Mouse (Mus musculus) left cerebral cortex, postnatal 14 days (tissue): Measurements from ENCODE around the gene Exoc6. TPM values are rescaled to one million over a fixed set of nuclear protein-coding genes. Genes with fewer than 3 reads are reported as not detected.
A peak's percentile ranks its signal among the peaks of the same experiment; 100 is the strongest.
"Not testable (repeated sequence)": the region's sequence is repeated elsewhere in the genome, so short reads cannot be mapped to it uniquely, and the experiment has no call there.

Source experiments
- DNase-seq, 2 experiments: peaks; one replicate each; pipeline ENCODE4 v3.0.0; 2021 to 2022; ENCODE audit warnings: low spot score in 2 of 2, mixed read lengths in 1 of 2
- intact Hi-C: fragments of 180-260 bp; cut with DNase I; formaldehyde crosslinking; loops from one replicate; pipeline ENCODE4 v1.15.1; 2025
- long read RNA-seq, 2 experiments: library from polyadenylated mRNA; stranded (forward); transcript quantifications; one replicate each; pipeline ENCODE4 v2.0.0; 2021
- total RNA-seq, 2 experiments: library from RNA; stranded (reverse); gene quantifications; 2 replicates each; pipeline ENCODE4 v1.2.3; 2021

Gene Exoc6
- total RNA-seq: 10 to 100 TPM; 44.8 to 48.8 TPM
- long read RNA-seq, experiment 1, transcript Exoc6-201 (22 exons, 3,543 nt): major isoform, 76 of 89 reads
- long read RNA-seq, experiment 1, partial matches to known transcripts: 5 of 89 reads
- long read RNA-seq, experiment 1, other reads (novel, unspliced or antisense): 8 of 89 reads
- long read RNA-seq, experiment 2, transcript Exoc6-201 (22 exons, 3,543 nt): major isoform, 63 of 78 reads
- long read RNA-seq, experiment 2, partial matches to known transcripts: 5 of 78 reads
- long read RNA-seq, experiment 2, other reads (novel, unspliced or antisense): 10 of 78 reads

- peak; percentile 55 to 78 for DNase-seq
- intact Hi-C loops: no loop called here
Measured at GRCm38 (mm10) chr19:37550101-37551039, at the start of gene Exoc6. TSS of gene Exoc6 (plus strand) at chr19:37550418.

GRCm38 (mm10) chr19:37502996-37503395, 47.2 kb upstream of the Exoc6 start:
- intact Hi-C loops: no loop called here
- DNase-seq: no peak

- intact Hi-C loops: no loop called here
- no peak for DNase-seq
Measured at GRCm38 (mm10) chr19:37506066-37506465, 44.2 kb upstream of the Exoc6 start.

- intact Hi-C loops: no loop called here
- no peak for DNase-seq
Measured at GRCm38 (mm10) chr19:37506614-37507013, 43.6 kb upstream of the Exoc6 start.

- intact Hi-C loops: no loop called here
Measured at GRCm38 (mm10) chr19:37509725-37510124, 40.5 kb upstream of the Exoc6 start.

DNA sequence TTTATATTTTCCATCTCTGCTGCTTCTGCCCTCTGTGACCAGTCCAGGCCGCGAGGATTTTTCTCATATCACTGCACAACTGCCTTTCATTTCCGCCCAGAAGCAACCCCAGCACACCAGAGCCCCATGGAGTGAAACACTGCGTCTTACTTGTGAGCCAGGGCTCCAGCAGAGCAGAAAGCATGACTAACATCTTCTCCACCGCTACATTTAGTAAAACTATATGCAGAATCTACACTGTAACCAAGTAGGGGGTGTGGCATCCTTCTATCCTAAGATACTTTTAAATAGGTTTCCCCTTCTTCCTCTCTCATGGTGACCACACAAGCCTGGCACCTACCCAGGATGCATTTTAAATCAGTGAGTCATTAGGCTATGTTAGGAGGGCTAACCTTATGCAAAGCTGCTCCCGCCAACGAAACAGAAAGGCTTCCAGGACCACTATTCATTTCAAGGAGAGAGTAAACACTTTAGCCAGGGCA, 35.4 kb upstream of the Exoc6 start:
- intact Hi-C loops: no loop called here
- DNase-seq: no peak

More at GRCm38 (mm10) chr19:37509725-37510124, 40.5 kb upstream of the Exoc6 start:
- peak; percentile 79 to 81 for DNase-seq

GRCm38 (mm10) chr19:37517419-37517818, 32.8 kb upstream of the Exoc6 start:
- intact Hi-C loops: no loop called here
- DNase-seq: no peak

DNA sequence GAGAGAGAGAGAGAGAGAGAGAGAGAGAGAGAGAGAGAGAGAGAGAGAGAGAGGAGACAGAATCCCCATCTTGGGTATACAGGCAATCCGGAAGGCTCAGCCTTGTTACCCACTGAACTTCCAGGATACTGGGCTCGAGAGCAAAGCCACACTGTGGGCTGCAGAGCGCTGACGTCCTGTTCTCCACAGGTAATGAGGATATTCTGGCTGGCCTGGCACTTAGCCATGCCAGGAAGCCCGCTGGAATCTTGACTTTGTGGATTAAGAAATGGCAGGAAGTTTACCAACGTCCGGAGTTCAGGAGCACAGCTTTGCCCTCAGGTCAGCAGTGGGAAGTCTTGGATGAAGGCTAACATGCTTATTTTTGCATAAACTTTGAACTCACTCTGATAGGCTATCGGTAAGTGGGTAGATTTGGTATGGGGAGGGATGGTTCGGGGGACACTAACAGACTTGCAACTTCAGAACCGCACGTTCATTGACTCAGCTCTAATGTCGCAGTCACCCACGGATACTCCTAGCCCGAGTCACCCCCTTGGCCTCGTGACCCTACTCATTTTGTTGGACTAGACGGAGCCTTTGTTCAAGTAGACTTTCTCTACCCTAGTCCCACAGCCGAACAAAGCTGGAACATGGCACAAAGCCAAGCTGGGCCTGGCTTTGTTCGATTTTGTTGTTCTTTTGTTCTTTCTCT, 29.3 kb upstream of the Exoc6 start:
- intact Hi-C loops: no loop called here
- DNase-seq: no peak

DNA sequence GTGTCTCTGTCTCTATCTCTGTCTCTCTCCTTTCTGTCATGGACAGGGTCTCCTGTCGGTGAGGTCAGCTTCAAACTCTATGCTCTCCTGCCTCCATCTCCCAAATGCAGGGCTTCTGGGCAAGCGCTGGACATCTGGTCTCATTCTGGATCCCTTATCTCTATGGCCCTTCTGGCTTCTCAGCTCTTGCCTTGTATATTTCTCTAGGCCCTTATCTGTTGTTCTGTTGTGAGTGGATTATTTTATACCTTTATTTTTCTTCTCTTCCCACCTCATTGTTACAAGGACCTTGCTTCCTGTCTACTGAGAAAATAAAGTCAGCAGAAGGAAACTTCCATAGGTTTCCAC, 28.8 kb upstream of the Exoc6 start:
- no peak for DNase-seq
- intact Hi-C loops: no loop called here

GRCm38 (mm10) chr19:37523280-37524062, 26.7 kb upstream of the Exoc6 start:
- intact Hi-C loops: no loop called here
- DNase-seq: no peak

DNA sequence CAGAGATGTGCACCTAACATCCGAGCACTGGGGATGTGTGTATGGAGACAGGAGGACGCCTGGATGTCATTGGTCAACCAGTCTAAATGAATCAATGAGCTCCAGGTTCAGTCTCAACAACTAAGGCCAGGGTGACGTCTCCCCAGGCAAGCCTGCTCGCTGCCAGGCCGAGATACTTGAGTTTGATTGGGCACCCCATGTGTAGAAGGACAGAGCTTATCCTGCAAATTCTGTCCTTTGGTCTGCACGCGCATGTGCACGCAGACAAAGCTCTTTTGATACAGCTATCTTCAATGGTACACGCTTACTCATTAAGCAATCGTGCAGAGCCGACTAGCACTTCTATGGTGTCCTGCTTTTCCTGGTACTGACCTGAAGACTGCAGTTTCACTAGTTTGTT, 24.3 kb upstream of the Exoc6 start:
- DNase-seq: no peak
- intact Hi-C loops: no loop called here

- intact Hi-C loops: no loop called here
- no peak for DNase-seq
Measured at GRCm38 (mm10) chr19:37526768-37527167, 23.4 kb upstream of the Exoc6 start.

- intact Hi-C loops, DNase-seq: not testable (repeated sequence)
Measured at GRCm38 (mm10) chr19:37527736-37528135, 22.5 kb upstream of the Exoc6 start.

- DNase-seq: no peak
- intact Hi-C loops: no loop called here
Measured at GRCm38 (mm10) chr19:37528581-37528980, 21.6 kb upstream of the Exoc6 start.

DNA sequence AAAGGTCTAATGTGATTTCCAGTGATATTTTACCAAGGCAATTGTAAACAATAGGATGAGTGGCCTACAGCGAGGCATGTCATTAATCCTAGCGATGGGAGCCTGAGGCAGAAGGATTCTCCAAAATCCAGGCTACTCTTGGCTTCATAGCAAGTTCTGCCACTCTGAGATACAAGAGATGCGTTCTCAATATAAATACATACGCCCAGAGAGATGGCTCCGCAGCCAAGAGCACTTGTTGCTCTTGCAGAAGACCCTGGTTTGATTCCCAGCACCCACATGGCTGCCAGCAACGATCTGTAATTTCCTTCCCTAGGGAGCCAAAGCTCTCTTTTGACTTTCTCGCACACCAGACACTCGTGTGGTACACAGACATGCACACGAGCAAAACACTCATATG, 20.9 kb upstream of the Exoc6 start:
- no peak for DNase-seq
- intact Hi-C loops: no loop called here

DNA sequence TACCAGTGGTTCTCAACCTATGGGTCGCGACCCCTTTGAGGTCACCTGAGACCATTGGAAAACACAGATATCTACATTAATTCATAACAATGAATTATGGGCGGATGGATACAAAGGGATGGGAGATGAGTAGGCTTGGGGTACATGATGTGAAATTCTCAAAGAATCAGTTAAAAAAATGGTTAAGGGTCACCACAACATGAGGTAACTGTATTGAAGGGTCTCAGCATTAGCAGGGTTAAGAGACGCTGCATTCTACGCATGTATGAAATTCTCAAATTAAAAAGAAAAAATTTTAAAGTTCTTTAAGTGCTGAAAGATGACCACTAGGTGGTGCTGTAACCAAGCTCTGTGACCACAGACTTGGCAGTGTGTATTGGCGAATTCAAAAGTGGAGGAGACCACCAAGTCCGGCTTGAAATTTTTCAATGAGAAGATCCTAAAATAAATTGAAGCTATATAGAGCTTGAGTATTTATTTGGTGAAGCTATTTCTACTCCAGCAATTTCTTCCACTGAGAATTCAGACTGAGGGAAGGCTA, 20.2 kb upstream of the Exoc6 start:
- intact Hi-C loops: loop anchor here (1.0 kb wide), 1 partner anchor 33 kb away; no protein-coding TSS in a partner anchor
- DNase-seq: peak; percentile 58 to 69

- intact Hi-C loops: loop anchor here (1.0 kb wide), 1 partner anchor 33 kb away; no protein-coding TSS in a partner anchor
- DNase-seq: no peak
Measured at GRCm38 (mm10) chr19:37530601-37531000, 19.6 kb upstream of the Exoc6 start.

GRCm38 (mm10) chr19:37531200-37531845, 18.9 kb upstream of the Exoc6 start:
- DNase-seq: peak; percentile 20 to 56
- intact Hi-C loops: no loop called here
